Mouse (Mus musculus): ENCODE measurements around the gene Ccr8.

- TF ChIP-seq CTCF (IDR thresholded peaks at IDR 0.05; ENCODE audit: borderline replicate concordance, extremely low read depth, insufficient read depth, insufficient read length) (peak; percentile 35; the same call in 1 of the 2 replicates), POLR2A (IDR thresholded peaks at IDR 0.05; ENCODE audit: borderline replicate concordance, extremely low read depth, insufficient read depth, insufficient read length, poor library complexity, severe bottlenecking) (no peak)
Observed at GRCm38 (mm10) chr9:120081247-120081646, 10.7 kb upstream of the Ccr8 start.

Measured in brain, embryonic 14.5 days (tissue).